Mouse (Mus musculus) adrenal gland, postnatal 14 days (tissue): ENCODE measurements around the gene Ddias. TPM values are rescaled to one million over a fixed set of nuclear protein-coding genes. Genes with fewer than 3 reads are reported as not detected.
A peak's percentile ranks its signal among the peaks of the same experiment; 100 is the strongest.

Experiments used
- DNase-seq: peaks from one replicate; pipeline ENCODE4 v3.0.0; 2021; ENCODE audit warnings: mixed read lengths
- total RNA-seq: library from RNA; stranded (reverse); gene quantifications from 2 replicates; pipeline ENCODE4 v1.2.3, GENCODE M21; 2021

Ddias gene
- total RNA-seq, 1 experiment from 2014 or later, result 2.4 TPM

DNA sequence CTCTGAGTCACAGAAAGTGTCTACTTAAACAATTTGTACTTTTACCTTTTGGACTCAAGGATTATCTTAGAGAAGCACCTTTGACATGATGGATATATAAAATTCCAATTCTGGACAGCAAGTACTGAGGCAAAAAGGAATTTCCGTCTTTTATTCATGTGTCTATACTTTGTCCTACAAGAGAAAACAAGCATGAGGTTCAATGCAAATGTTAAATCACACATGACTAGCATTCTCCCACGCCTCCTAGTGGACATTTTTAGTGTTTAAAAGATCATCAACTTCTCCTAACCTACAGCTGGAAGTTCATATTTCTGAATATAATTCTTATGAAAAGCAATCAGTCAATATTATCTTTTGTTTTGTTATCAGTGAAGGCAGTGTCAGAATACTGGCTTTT, 7.5 kb downstream of the Ddias start:
- no peak for DNase-seq

DNA sequence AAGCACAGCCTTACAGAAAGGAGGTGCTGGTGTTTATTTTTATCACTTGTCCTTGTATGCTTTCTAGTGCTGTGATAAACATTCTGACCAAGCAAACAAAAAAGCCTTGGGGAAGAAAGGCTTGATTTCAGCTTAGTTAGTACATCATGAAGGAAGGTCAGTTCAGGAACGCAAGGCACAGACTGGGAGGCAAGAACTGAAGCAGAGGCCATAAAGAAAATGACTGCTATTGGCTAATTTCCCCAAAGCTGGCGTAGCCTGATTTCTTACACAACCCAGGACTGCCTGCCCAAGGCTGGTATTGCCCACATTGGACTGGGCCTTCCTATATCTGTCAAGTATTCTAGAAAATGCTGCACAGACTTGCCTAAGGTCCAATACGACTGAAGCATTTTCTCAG, 25.8 kb downstream of the Ddias start:
- DNase-seq, result peak; percentile 23

DNA sequence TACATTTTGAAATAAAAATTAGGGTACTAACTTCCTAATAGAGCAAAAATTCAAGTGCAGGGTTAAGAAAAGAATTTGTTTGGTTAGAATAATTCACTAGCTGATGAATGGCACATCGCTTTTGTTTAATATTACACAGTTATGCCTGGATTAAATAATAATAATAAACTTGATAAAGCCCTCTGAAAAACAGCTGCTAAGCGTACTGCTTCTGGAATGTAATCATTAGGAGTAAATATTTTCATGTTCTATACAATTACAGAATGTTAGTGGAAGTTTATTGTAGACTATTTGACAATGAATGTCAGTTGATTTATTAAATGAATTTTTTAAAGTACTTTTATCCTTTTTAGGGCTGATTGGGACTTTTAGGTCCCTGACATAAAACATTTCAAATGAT, 31.8 kb downstream of the Ddias start:
- no peak for DNase-seq

DNA sequence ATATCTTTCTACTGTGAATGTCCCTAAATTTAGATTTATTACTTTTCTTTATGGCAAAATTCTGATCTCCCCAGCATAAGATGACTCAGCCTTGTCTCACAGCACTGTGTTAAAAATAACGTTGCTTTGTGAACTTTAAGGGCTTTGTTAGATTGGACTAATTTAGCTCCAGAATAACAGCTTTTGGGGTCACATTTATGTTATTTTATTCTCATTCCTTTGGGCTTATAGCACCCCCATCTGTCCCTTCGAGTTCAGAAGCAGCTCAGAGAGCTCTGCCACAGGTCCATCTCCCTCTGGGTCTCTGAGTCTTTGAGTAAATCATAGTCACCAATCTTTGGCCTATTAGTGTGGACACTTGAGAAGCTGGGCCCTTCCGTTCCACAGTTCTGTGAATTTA, 36.1 kb downstream of the Ddias start:
- no peak for DNase-seq

DNA sequence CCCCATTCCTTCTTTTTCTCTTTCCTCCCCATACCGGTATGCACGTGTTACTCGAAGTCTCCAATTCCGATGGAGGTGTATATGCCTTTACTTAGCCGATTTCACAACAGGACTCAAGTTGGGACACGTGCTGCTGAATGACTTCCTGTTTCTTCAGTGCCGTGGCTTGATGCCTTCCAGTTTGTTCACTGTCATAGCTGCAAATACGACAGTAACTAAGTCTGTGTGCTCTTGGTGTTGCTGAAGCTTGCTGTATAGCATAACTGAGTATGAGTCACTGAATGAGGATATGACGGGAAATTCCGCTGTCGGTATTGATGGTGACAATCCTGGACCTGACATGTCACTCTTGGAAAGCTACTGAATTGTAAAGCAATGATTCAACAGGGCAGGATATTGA, 36.8 kb downstream of the Ddias start:
- DNase-seq, result no peak

DNA sequence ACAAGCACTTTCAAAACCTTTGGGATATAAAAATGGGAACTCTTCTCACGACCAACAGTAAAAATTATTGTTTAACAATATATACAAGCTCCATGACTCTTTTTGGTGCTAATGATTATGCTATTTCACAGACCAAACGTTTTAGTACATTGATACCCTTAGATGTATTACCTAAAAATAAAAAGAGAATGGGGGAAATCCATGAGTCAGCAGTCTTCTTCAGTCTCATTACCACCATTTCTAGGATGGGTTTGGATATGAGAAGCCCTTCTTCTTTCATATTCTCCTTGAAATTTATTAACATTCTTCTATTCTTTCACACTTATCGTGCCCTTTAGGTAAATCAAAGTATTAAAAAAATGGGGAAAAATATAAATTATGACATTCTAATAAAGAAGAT, 37.6 kb downstream of the Ddias start:
- DNase-seq, result no peak

DNA sequence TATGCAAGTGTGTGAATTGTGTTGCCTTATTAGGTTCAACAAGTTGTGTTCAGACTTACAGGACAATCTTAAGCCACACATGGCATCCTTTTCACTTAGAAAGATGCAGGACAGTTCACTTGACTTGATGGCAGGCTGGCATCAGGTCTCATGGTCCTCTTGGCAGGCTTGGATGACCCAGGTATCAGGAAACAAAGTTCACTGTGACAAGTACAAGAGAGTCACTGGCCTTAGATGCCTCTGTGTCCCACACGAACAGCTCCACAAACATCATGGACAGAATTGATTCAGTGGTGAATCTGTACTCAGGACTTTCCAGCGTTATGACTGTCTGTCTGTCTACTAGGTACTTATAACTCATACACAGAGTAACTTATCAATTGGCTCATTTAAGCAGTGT, 39.7 kb downstream of the Ddias start:
- DNase-seq, result no peak

DNA sequence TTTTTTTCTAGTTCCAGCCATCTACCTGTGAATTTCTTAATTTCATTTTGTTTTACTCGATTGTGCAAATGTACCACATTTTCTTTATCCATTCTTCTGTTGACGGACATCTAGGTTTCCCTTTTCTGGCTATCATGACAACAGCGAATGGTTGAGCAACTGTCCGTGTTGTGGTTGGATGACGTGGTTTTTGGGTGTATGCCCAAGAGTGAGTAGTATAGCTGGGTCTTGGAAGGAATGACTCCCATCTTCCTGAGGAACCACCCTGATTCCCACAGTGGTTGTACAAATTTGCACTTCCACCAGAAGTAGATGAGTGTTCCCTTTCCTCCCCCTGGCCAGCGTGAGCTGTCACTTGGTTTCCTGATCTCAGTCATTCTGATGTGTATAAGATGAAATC, 41.7 kb downstream of the Ddias start:
- DNase-seq, result no peak

DNA sequence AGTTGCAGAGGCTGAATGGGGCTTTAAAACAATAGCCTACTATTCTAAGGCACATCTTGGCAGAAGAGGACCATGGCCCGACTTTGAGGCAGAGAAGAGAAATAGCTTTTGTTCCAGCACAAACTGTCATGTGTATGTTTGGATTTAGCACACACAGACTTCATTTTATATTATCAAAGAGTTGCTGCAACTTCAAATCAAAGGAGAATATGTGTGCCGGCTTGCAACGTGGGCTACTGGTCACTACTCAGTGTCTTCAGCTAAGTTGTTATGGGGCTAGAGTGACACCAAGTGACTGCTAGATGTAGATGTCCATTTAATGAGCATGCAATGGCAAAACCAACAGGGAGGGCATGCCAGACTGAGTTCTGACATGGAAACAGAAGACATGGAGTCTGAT, 46.1 kb downstream of the Ddias start:
- no peak for DNase-seq

DNA sequence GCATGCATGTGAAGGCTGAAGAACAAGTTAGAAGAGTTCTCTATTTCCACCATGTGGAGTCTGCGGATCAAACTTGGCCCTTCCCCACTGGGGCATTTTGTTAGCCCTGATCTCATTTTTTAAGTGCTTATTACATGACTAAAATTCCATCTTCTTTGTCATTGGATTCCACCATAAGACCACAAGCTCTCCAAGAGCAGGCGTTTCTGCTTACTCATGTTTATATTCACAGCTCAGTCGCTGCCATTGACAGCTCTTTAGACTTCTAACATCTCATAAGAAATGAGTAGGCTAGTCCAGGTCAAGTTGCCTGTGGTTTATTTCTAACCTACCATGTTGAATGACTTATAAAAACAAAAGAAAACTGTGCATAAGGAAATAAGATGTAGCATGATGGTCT, 47.8 kb downstream of the Ddias start:
- no peak for DNase-seq

DNA sequence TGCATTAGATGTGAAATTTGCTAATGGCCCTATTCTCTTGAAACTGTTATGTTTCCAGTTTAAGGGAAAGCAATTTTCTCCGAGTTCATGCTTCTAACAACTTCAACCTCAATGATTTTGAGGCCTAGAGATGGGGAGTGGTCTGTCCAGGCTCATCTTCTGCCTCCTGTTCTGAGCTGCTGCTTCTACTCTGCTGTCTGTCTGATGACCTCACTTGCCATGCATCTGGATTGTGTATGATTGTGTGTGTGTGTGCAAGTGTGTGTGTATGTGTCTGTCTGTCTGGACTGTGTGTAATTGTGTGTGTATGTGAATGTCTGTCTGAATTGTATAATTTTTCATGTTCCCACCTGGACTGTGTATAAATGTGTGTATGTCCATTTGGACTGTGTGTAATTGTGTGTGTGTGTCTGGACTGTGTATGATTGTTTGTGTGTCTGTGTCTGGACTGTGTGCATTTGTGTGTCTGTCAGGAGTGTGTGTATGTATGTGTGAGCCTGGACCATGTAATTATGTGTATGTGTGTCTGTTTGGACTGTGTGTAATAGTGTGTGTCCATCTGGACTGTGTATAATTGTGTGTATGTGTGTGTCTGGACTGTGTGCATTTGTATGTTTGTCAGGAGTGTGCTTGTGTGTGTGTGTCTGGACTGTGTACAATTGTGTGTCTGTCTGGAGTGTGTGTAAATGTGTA, 51.5 kb downstream of the Ddias start:
- no peak for DNase-seq

DNA sequence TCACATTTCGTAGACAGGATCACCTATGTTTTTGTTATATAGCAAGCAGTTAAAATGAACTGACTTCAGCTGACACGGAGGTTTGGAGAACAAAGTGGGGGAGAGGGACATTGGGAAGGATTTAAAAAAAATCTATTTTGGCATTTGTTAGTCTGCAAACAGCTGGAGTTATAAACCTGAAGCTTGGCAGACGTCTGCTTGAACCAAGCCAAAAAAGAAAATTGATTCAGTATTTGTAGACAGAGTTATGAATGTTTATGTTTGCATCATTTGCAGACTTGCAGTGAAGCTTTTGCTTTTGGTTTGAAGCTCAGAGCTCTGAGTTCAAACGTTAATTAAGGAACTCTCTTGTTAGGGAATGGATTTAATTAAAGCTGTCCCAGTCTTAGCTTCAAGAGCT, 52.2 kb downstream of the Ddias start:
- no peak for DNase-seq

DNA sequence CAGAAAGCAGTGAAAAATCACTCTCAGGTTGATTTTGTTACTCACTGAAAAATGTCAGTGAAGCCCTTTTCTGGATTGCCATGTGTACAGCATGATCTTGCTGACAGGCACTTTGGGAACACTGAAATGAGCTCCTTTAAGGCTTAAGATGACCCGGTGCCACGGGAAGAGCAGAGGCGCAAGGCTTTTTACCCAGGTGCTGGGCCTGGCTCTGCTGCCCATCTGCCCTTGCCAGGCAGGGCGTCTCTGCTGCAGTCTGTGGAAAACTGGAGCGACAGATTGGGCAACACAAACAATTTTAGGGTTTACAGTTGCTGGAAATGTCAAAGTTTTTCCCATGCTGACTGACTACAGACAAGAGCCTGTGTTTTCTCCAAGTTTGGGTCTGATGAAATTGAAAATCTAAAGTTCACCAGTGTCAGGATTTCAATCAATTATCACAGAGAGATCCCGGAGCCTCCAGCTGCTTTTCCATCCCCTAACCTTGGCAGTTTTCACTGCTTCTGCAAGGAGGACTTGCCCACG, 53.0 kb downstream of the Ddias start:
- DNase-seq, result no peak

DNA sequence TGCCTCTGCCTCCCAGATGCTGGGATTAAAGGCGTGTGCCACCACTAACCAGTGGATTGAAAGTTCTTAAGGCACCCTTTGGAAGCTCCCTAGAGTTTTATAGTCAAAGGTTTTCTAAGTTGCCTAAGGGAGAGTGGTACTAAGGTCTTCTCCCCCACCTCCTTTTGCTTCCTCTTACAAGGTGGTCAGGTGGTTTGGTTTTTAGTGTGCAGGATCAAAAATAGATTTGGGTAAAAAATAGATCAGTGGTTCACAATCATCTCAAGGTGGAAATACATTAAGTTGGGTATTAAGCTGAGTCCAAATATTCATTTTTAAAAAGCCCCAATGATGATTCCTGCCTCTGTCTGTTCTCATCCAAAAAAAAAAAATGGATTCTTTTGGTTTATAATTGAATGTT, 53.6 kb downstream of the Ddias start:
- DNase-seq, result no peak

DNA sequence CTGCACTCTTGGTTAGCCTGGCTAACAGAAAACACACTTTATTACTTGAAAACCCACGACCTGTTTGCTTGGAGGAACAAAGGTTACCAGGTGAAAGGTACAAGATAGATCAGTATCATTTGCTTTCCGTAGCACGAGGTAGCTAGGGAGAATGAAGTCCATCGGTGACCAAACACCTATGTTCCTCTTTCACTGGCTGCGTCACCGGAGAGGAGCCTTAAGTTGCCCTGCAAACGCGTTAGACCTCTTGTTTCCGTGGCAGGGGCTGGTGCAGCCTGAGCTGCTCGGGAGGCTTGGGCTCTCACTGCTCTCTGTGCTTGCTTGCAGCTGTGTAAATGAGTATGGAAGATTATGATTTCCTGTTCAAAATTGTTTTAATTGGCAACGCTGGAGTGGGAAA, 54.4 kb downstream of the Ddias start:
- DNase-seq, result no peak

DNA sequence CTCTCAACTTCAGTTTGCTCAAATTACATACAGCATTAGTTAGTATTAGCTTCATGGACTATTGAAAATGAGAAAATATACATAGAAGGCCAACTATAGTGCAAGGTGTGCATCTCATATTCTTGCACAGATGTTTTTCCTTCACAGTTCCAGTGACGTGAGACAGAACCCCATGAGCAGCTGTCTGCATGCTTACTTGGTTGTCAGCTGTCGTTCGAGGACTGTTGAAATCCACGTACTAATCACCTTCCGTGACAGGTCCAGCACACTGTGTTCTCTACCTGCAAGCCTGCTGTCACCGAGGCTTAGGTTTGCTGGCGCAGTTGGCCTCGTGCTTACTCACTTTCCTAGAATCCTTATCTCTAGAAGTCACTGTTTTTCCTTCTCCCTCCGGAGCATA, 56.2 kb downstream of the Ddias start:
- DNase-seq, result no peak

DNA sequence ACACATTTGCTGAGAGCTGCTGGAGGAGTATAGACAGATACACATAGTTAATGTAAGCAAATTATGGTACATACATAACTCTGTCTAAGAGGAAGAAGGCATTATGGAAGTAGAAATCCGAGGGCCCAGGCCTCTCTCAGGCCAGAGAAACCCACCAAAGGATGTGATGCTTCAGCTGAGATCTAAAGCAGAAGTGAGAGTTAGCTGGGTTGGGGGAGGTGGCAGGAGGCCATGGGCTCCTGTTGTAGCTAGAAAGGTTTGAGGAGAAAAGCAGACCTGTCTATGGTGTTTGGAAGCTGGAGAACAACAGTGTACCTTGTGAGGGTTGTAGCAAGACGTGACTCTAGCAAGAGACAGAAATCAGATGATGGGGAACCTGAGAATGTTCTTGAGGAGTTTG, 56.8 kb downstream of the Ddias start:
- no peak for DNase-seq

DNA sequence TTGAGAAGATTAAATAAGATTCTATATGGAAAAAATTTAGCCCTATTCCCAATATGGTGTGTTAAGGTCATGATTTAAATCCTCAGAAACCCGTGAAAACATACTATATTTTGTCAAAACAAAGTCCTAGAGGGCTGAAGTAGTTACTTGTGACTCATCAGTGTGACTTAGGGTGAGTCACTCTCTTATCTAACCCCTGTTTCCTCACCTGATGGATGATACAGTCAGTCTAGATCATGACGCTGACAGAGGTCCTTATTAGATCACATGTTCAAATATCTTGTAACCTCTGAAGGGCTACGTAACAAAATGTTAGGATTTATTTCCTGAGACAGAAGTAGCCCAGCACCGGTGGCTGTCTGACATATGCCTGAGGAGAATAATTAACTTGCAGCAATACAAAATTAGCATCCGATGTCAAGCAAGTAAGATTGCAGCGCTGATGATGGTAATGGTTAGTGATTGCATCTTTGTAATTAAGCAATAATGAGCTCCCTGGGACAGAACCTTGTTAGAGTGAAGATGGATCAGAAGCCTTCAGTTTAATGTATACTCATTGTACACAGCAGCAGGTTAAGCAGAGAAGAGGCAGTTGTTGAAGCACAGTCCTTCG, 62.3 kb downstream of the Ddias start:
- DNase-seq, result no peak

Other genes with a start within 250 kb of the Ddias start
- 6.2 and 7.0 TPM in 2 replicates for gene Ankrd42, start 237.1 kb downstream of the Ddias start, total RNA-seq
- 48.8 and 53.3 TPM in 2 replicates for gene Pcf11, start 204.3 kb downstream of the Ddias start, total RNA-seq
- 6.4 and 6.8 TPM in 2 replicates for gene Rab30, start 132.6 kb downstream of the Ddias start, total RNA-seq
- gene Prcp, start 223 bp upstream of the Ddias start, total RNA-seq, result 20.3 and 26.9 TPM in 2 replicates
- 4.3 and 5.4 TPM in 2 replicates for gene Fam181b, start 205.6 kb upstream of the Ddias start, total RNA-seq